Mouse (Mus musculus) MEL (cell line): Measurements from ENCODE around the gene Anks1. TPM values are rescaled to one million over a fixed set of nuclear protein-coding genes. Genes with fewer than 3 reads are reported as not detected.

Source experiments
- DNase-seq: peaks from one replicate; pipeline ENCODE4 v3.0.0; 2011; ENCODE audit warnings: low read depth, low spot score
- H3K27ac ChIP-seq: 2 replicates; pipeline ENCODE4 v1.5.1; 2012; ENCODE audit warnings: low read depth, mild to moderate bottlenecking, control low read depth, low read length, moderate library complexity; ENCODE audit not compliant: control insufficient read depth
- H3K27me3 ChIP-seq, 2 experiments: fragments of 150-350 bp in 1 of 2; sonication (generic) in 1 of 2; 2 replicates each; pipeline ENCODE4 v1.6.1; 2012; ENCODE audit warnings: low read length in 2 of 2, mild to moderate bottlenecking in 2 of 2, improper control_type of control experiment in 1 of 2, moderate library complexity in 1 of 2; ENCODE audit not compliant: insufficient read depth in 2 of 2, control insufficient read depth in 1 of 2
- H3K36me3 ChIP-seq, 2 experiments: 2 replicates each; pipeline ENCODE4 v1.6.1; 2012 to 2014; ENCODE audit warnings: low read length in 2 of 2, improper control_type of control experiment in 1 of 2, inconsistent platforms in 1 of 2, mild to moderate bottlenecking in 1 of 2; ENCODE audit not compliant: insufficient read depth in 2 of 2, control insufficient read depth in 1 of 2
- H3K4me1 ChIP-seq, 2 experiments: fragments of 150-350 bp in 1 of 2; sonication (generic) in 1 of 2; 2 replicates each; pipeline ENCODE4 v1.6.1; 2012; ENCODE audit warnings: low read length in 2 of 2, improper control_type of control experiment in 1 of 2, mild to moderate bottlenecking in 1 of 2; ENCODE audit not compliant: insufficient read depth in 2 of 2, control insufficient read depth in 1 of 2
- H3K4me3 ChIP-seq, 2 experiments: fragments of 150-350 bp in 1 of 2; sonication (generic) in 1 of 2; 2 replicates each; pipeline ENCODE4 v1.5.1; 2012; ENCODE audit warnings: low read depth in 2 of 2, low read length in 2 of 2, mild to moderate bottlenecking in 2 of 2, moderate library complexity in 2 of 2, control low read depth in 1 of 2, improper control_type of control experiment in 1 of 2; ENCODE audit not compliant: control insufficient read depth in 1 of 2, insufficient read depth in 1 of 2
- H3K79me2 ChIP-seq: 2 replicates; pipeline ENCODE4 v1.6.1; 2012; ENCODE audit warnings: mild to moderate bottlenecking, low read length, moderate library complexity; ENCODE audit not compliant: control insufficient read depth, poor library complexity, insufficient read depth
- H3K9ac ChIP-seq: 2 replicates; pipeline ENCODE4 v1.6.1; 2012; ENCODE audit warnings: low read depth, mild to moderate bottlenecking, control low read depth, low read length, moderate library complexity; ENCODE audit not compliant: control insufficient read depth, poor library complexity, severe bottlenecking
- H3K9me3 ChIP-seq: fragments of 150-350 bp; sonication (generic); replicated peaks from 2 replicates; pipeline ENCODE4 v1.6.1; 2012; ENCODE audit warnings: mild to moderate bottlenecking, low read length, improper control_type of control experiment, moderate library complexity; ENCODE audit not compliant: insufficient read depth
- CHD2 ChIP-seq: IDR thresholded peaks from 2 replicates; pipeline ENCODE4 v1.6.1; 2011; ENCODE audit warnings: low read length, improper control_type of control experiment
- EP300 ChIP-seq, 2 experiments: IDR thresholded peaks; 2 replicates each; pipeline ENCODE4 v1.6.1; 2011; ENCODE audit warnings: improper control_type of control experiment in 2 of 2, low read length in 2 of 2, low read depth in 1 of 2, mild to moderate bottlenecking in 1 of 2
- HCFC1 ChIP-seq: IDR thresholded peaks from 2 replicates; pipeline ENCODE4 v1.6.1; 2012; ENCODE audit warnings: low read depth, mild to moderate bottlenecking, inconsistent platforms, low read length, improper control_type of control experiment, moderate library complexity
- JUND ChIP-seq: IDR thresholded peaks from 2 replicates; pipeline ENCODE4 v1.6.1; 2011; ENCODE audit warnings: low read depth, mild to moderate bottlenecking, improper control_type of control experiment, low read length
- MAZ ChIP-seq: IDR thresholded peaks from 2 replicates; pipeline ENCODE4 v1.6.1; 2012; ENCODE audit warnings: low read depth, mild to moderate bottlenecking, inconsistent platforms, low read length, improper control_type of control experiment
- MXI1 ChIP-seq: IDR thresholded peaks from 2 replicates; pipeline ENCODE4 v1.6.1; 2011; ENCODE audit warnings: mild to moderate bottlenecking, low read depth, low read length, improper control_type of control experiment
- MYB ChIP-seq: IDR thresholded peaks from 2 replicates; pipeline ENCODE4 v1.6.1; 2011; ENCODE audit warnings: mild to moderate bottlenecking, low read depth, low read length, improper control_type of control experiment
- NELFE ChIP-seq: IDR thresholded peaks from 2 replicates; pipeline ENCODE4 v1.6.1; 2011; ENCODE audit warnings: low read depth, low read length, improper control_type of control experiment
- SIN3A ChIP-seq: IDR thresholded peaks from 2 replicates; pipeline ENCODE4 v1.6.1; 2012; ENCODE audit warnings: low read length, improper control_type of control experiment, inconsistent platforms
- SMC3 ChIP-seq: IDR thresholded peaks from 2 replicates; pipeline ENCODE4 v1.6.1; 2011; ENCODE audit warnings: low read depth, low read length, improper control_type of control experiment
- USF1 ChIP-seq: IDR thresholded peaks from 2 replicates; pipeline ENCODE4 v1.6.1; 2014; ENCODE audit warnings: low read depth, mild to moderate bottlenecking, inconsistent platforms, low read length, improper control_type of control experiment, moderate library complexity
- ZC3H11A ChIP-seq: IDR thresholded peaks from 2 replicates; pipeline ENCODE4 v1.6.1; 2012; ENCODE audit warnings: low read depth, mild to moderate bottlenecking, inconsistent platforms, low read length, improper control_type of control experiment
- polyA plus RNA-seq, 2 experiments: library from polyadenylated mRNA; stranded (reverse) in 1 of 2; unstranded in 1 of 2; fragments of >175 nt in 1 of 2; fragments of >200 nt in 1 of 2; gene quantifications; 2 replicates each; pipeline versions ENCODE4 v1.2.1 to v1.2.4; 2012; ENCODE audit warnings: low replicate concordance in 2 of 2, low read depth in 1 of 2; ENCODE audit not compliant: insufficient read length in 2 of 2, insufficient read depth in 1 of 2, missing spikeins in 1 of 2
- total RNA-seq: library from RNA; depleted of rRNA; stranded (reverse); fragments of 300-350 nt; gene quantifications from 2 replicates; pipeline ENCODE4 v1.2.3, GENCODE M21; 2012

Gene Anks1
- total and polyA plus RNA-seq, 3 experiments, result 11.9 to 15.9 TPM; not detected in 1

- H3K4me3 ChIP-seq, result no peak overlapping the region
- no peak for DNase-seq
- H3K9ac ChIP-seq, result no peak overlapping the region
- H3K9me3 ChIP-seq, result no peaks in the 10 kb centered on the region
- no peaks in the 10 kb centered on the region for H3K4me1 ChIP-seq
- no peaks in the 10 kb centered on the region for H3K79me2 ChIP-seq
- H3K27me3 ChIP-seq, result no peaks in the 10 kb centered on the region
- H3K27ac ChIP-seq, result no peak overlapping the region
- no peak for TF ChIP-seq NELFE
- TF ChIP-seq CHD2, result no peak
- TF ChIP-seq MAZ, result no peak
- no peak for TF ChIP-seq SMC3
- no peaks in the 10 kb centered on the region for H3K36me3 ChIP-seq
Observed at GRCm38 (mm10) chr17:27945546-27946216, 36.6 kb downstream of the Anks1 start.

GRCm38 (mm10) chr17:27946371-27946770, 37.3 kb downstream of the Anks1 start:
- Histone ChIP-seq H3K4me3 (no peak overlapping the region), H3K27ac (no peak overlapping the region), H3K79me2 (no peaks in the 10 kb centered on the region), H3K9me3 (no peaks in the 10 kb centered on the region), H3K4me1 (no peaks in the 10 kb centered on the region), H3K27me3 (no peaks in the 10 kb centered on the region), H3K36me3 (no peaks in the 10 kb centered on the region), H3K9ac (no peak overlapping the region)
- no peak for DNase-seq
- TF ChIP-seq SMC3 (no peak), EP300 (IDR thresholded peaks at IDR 0.05; ENCODE audit: low read depth in 1 of 2, low read length in 2 of 2) (no peak), MXI1 (no peak), SIN3A (no peak), HCFC1 (no peak), MYB (no peak), USF1 (no peak)
- TF ChIP-seq, all 39 proteins: peak for 0

- Histone ChIP-seq H3K79me2 (no peaks in the 10 kb centered on the region), H3K9me3 (no peaks in the 10 kb centered on the region), H3K4me3 (no peak overlapping the region), H3K36me3 (no peaks in the 10 kb centered on the region), H3K4me1 (no peaks in the 10 kb centered on the region), H3K27me3 (no peaks in the 10 kb centered on the region), H3K9ac (no peak overlapping the region), H3K27ac (no peak overlapping the region)
- no peak for TF ChIP-seq JUND
- no peak for TF ChIP-seq ZC3H11A
- TF ChIP-seq HCFC1, result no peak
- no peak for DNase-seq
Observed at GRCm38 (mm10) chr17:27947155-27947554, 38.0 kb downstream of the Anks1 start.
